Mouse (Mus musculus): Measurements from ENCODE around the gene 9830107B12Rik. TPM values are rescaled to one million over a fixed set of nuclear protein-coding genes. Genes with fewer than 3 reads are reported as not detected.

The 9830107B12Rik gene
- polyA plus RNA-seq, 1 experiment from 2014 or later: not detected

GRCm38 (mm10) chr17:48098528-48098890, 47.6 kb downstream of the 9830107B12Rik start:
- H3K4me2 ChIP-seq (ENCODE audit: low read length): peak overlapping the region; percentile 80
- H3K27me3 ChIP-seq (ENCODE audit: control insufficient read depth, insufficient read depth, low read length): peaks cover 64% of the 10 kb centered on the region
- under 1% methylated on average over 19 of the region's 19 CpGs for WGBS
- peak overlapping the region; percentile 12 to 41 for H3K4me3 ChIP-seq (ENCODE audit: control insufficient read depth in 1 of 2, insufficient read depth in 1 of 2, low read depth in 1 of 2, low read length in 2 of 2)
- H3K4me1 ChIP-seq (ENCODE audit: control insufficient read depth in 2 of 2, insufficient read depth in 2 of 2, low read length in 2 of 2): peaks cover 22 to 36% of the 10 kb centered on the region in 2 experiments
- no peaks in the 10 kb centered on the region for H3K36me3 ChIP-seq (ENCODE audit: control insufficient read depth, insufficient read depth, low read length)
- peaks cover 2% of the 10 kb centered on the region; the same call in 1 of the 2 replicates for H3K9me3 ChIP-seq (ENCODE audit: control insufficient read depth, low read length)
- no peak overlapping the region for H3K9ac ChIP-seq (ENCODE audit: low read length)
- no peak overlapping the region for H3K27ac ChIP-seq (replicated peaks in 1 of 2; ENCODE audit: control insufficient read depth in 1 of 2, insufficient read depth in 1 of 2, low read depth in 2 of 2, low read length in 2 of 2)
- ATAC-seq (ENCODE audit: insufficient number of reproducible peaks, insufficient read depth, low FRiP score, low read depth): no peak

GRCm38 (mm10) chr17:48097743-48098527, 48.1 kb downstream of the 9830107B12Rik start:
- H3K27ac ChIP-seq (replicated peaks in 1 of 2; ENCODE audit: control insufficient read depth in 1 of 2, insufficient read depth in 1 of 2, low read depth in 2 of 2, low read length in 2 of 2): no peak overlapping the region
- WGBS: 2% methylated on average over 41 of the region's 43 CpGs
- H3K4me3 ChIP-seq (ENCODE audit: control insufficient read depth in 1 of 2, insufficient read depth in 1 of 2, low read depth in 1 of 2, low read length in 2 of 2): peak overlapping the region; percentile 35 to 41
- no peaks in the 10 kb centered on the region for H3K36me3 ChIP-seq (ENCODE audit: control insufficient read depth, insufficient read depth, low read length)
- H3K4me2 ChIP-seq (ENCODE audit: low read length): peak overlapping the region; percentile 80
- no peak for ATAC-seq (ENCODE audit: insufficient number of reproducible peaks, insufficient read depth, low FRiP score, low read depth)
- H3K27me3 ChIP-seq (ENCODE audit: control insufficient read depth, insufficient read depth, low read length): peaks cover 64% of the 10 kb centered on the region
- H3K9me3 ChIP-seq (ENCODE audit: control insufficient read depth, low read length): peaks cover 5% of the 10 kb centered on the region; the same call in 1 of the 2 replicates
- H3K9ac ChIP-seq (ENCODE audit: low read length): peak overlapping the region; percentile 53
- H3K4me1 ChIP-seq (ENCODE audit: control insufficient read depth in 2 of 2, insufficient read depth in 2 of 2, low read length in 2 of 2): peaks cover 22 to 36% of the 10 kb centered on the region in 2 experiments

GRCm38 (mm10) chr17:48097011-48097742, 48.9 kb downstream of the 9830107B12Rik start:
- Histone ChIP-seq H3K4me1 (ENCODE audit: control insufficient read depth in 2 of 2, insufficient read depth in 2 of 2, low read length in 2 of 2) (peaks cover 22 to 36% of the 10 kb centered on the region in 2 experiments), H3K36me3 (ENCODE audit: control insufficient read depth, insufficient read depth, low read length) (no peaks in the 10 kb centered on the region), H3K9ac (ENCODE audit: low read length) (peak overlapping the region; percentile 53), H3K27ac (replicated peaks in 1 of 2; ENCODE audit: control insufficient read depth in 1 of 2, insufficient read depth in 1 of 2, low read depth in 2 of 2, low read length in 2 of 2) (no peak overlapping the region), H3K4me2 (ENCODE audit: low read length) (peak overlapping the region; percentile 80), H3K4me3 (ENCODE audit: control insufficient read depth in 1 of 2, insufficient read depth in 1 of 2, low read depth in 1 of 2, low read length in 2 of 2) (peak overlapping the region; percentile 35 to 41), H3K9me3 (ENCODE audit: control insufficient read depth, low read length) (peaks cover 5% of the 10 kb centered on the region; the same call in 1 of the 2 replicates), H3K27me3 (ENCODE audit: control insufficient read depth, insufficient read depth, low read length) (peaks cover 64% of the 10 kb centered on the region)
- ATAC-seq (ENCODE audit: insufficient number of reproducible peaks, insufficient read depth, low FRiP score, low read depth): no peak
- under 1% methylated on average over 39 of the region's 41 CpGs for WGBS

GRCm38 (mm10) chr17:48096321-48096720, 49.7 kb downstream of the 9830107B12Rik start:
- Histone ChIP-seq H3K4me2 (ENCODE audit: low read length) (peak overlapping the region; percentile 80), H3K9me3 (ENCODE audit: control insufficient read depth, low read length) (peaks cover 5% of the 10 kb centered on the region; the same call in 1 of the 2 replicates), H3K36me3 (ENCODE audit: control insufficient read depth, insufficient read depth, low read length) (no peaks in the 10 kb centered on the region), H3K9ac (ENCODE audit: low read length) (no peak overlapping the region), H3K27me3 (ENCODE audit: control insufficient read depth, insufficient read depth, low read length) (peaks cover 64% of the 10 kb centered on the region), H3K27ac (replicated peaks in 1 of 2; ENCODE audit: control insufficient read depth in 1 of 2, insufficient read depth in 1 of 2, low read depth in 2 of 2, low read length in 2 of 2) (no peak overlapping the region), H3K4me1 (ENCODE audit: control insufficient read depth in 2 of 2, insufficient read depth in 2 of 2, low read length in 2 of 2) (peaks cover 22 to 36% of the 10 kb centered on the region in 2 experiments), H3K4me3 (ENCODE audit: control insufficient read depth in 1 of 2, insufficient read depth in 1 of 2, low read depth in 1 of 2, low read length in 2 of 2) (peak overlapping the region in 1 of 2 experiments; percentile 41; a peak in 2 of 4 replicates)
- 5% methylated on average over 17 of the region's 17 CpGs for WGBS
- ATAC-seq (ENCODE audit: insufficient number of reproducible peaks, insufficient read depth, low FRiP score, low read depth): no peak

GRCm38 (mm10) chr17:48095718-48096121, 50.3 kb downstream of the 9830107B12Rik start:
- Histone ChIP-seq H3K4me3 (ENCODE audit: control insufficient read depth in 1 of 2, insufficient read depth in 1 of 2, low read depth in 1 of 2, low read length in 2 of 2) (peak overlapping the region; percentile 3 to 41; a peak in 3 of 4 replicates), H3K36me3 (ENCODE audit: control insufficient read depth, insufficient read depth, low read length) (no peaks in the 10 kb centered on the region), H3K27me3 (ENCODE audit: control insufficient read depth, insufficient read depth, low read length) (peaks cover 64% of the 10 kb centered on the region), H3K27ac (replicated peaks in 1 of 2; ENCODE audit: control insufficient read depth in 1 of 2, insufficient read depth in 1 of 2, low read depth in 2 of 2, low read length in 2 of 2) (no peak overlapping the region), H3K9ac (ENCODE audit: low read length) (no peak overlapping the region), H3K9me3 (ENCODE audit: control insufficient read depth, low read length) (peaks cover 5% of the 10 kb centered on the region; the same call in 1 of the 2 replicates), H3K4me2 (ENCODE audit: low read length) (peak overlapping the region; percentile 80), H3K4me1 (ENCODE audit: control insufficient read depth in 2 of 2, insufficient read depth in 2 of 2, low read length in 2 of 2) (peaks cover 22 to 36% of the 10 kb centered on the region in 2 experiments)
- WGBS: under 1% methylated on average over 26 of the region's 26 CpGs
- ATAC-seq (ENCODE audit: insufficient number of reproducible peaks, insufficient read depth, low FRiP score, low read depth): no peak

- H3K9ac ChIP-seq (ENCODE audit: low read length): no peak overlapping the region
- H3K9me3 ChIP-seq (ENCODE audit: control insufficient read depth, low read length): peaks cover 5% of the 10 kb centered on the region; the same call in 1 of the 2 replicates
- no peak overlapping the region for H3K27ac ChIP-seq (replicated peaks in 1 of 2; ENCODE audit: control insufficient read depth in 1 of 2, insufficient read depth in 1 of 2, low read depth in 2 of 2, low read length in 2 of 2)
- peak overlapping the region in 1 of 2 experiments; percentile 41; a peak in 1 of 4 replicates for H3K4me3 ChIP-seq (ENCODE audit: control insufficient read depth in 1 of 2, insufficient read depth in 1 of 2, low read depth in 1 of 2, low read length in 2 of 2)
- ATAC-seq (ENCODE audit: insufficient number of reproducible peaks, insufficient read depth, low FRiP score, low read depth): no peak
- peak overlapping the region; percentile 80 for H3K4me2 ChIP-seq (ENCODE audit: low read length)
- 8% methylated on average over 20 of the region's 20 CpGs for WGBS
- H3K36me3 ChIP-seq (ENCODE audit: control insufficient read depth, insufficient read depth, low read length): no peaks in the 10 kb centered on the region
- peaks cover 22 to 36% of the 10 kb centered on the region in 2 experiments for H3K4me1 ChIP-seq (ENCODE audit: control insufficient read depth in 2 of 2, insufficient read depth in 2 of 2, low read length in 2 of 2)
- peaks cover 60% of the 10 kb centered on the region for H3K27me3 ChIP-seq (ENCODE audit: control insufficient read depth, insufficient read depth, low read length)
Observed at GRCm38 (mm10) chr17:48094820-48095680, 51.0 kb downstream of the 9830107B12Rik start.

Data from heart, embryonic 14.5 days (tissue).